Mouse (Mus musculus): ENCODE results near the gene Oser1.

DNA sequence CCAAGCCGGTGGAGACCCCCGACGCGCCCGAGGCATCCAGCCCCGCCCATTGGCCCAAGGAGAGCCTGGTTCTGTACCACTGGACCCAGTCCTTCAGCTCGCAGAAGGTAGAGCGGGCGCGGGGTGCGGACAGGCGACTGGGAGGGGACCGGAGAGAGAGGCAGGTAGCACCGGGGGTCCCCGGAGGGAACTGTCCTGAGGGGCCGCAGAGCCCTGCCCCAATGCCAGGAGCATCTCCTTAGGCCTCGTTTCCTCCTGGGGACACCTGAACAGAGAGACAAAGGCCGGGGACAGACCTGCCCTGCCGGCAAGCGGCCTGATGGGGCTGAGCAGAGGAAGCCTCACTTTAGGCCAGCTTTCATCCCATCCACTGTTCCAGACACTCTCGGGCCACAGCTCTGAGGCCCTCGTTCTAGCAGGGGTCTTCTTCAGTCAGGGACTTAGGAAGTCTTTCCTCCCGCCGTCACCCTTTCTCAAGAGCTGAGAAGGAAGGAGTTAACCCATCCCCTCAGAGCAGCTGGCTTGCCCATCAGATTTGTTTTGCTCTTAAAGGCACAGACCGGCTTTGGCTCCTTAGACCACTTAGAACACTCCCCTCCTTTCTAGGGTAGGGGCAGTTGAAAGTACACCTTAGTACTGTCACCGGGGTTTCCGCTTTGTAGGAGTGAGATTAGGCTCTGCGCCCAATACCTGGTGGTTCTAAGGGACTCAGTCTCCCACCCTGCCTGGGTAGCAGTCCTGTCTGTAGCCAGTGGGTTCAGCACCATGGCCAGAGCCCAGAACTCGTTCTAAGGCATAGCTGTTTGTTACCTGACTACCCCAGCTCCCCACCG is 14.3 kb upstream of the Oser1 start:
- TF ChIP-seq ZNF384 (IDR thresholded peaks at IDR 0.05; ENCODE audit: low read depth, low read length) (no peak), POLR2A (IDR thresholded peaks at IDR 0.05; ENCODE audit: low read depth, low read length) (no peak), MAX (IDR thresholded peaks at IDR 0.05; ENCODE audit: low read length) (no peak), CTCF (conservative IDR thresholded peaks at IDR 0.05 in 1 of 2, IDR thresholded peaks at IDR 0.05 in 1 of 2; ENCODE audit: low read depth in 2 of 2, low read length in 2 of 2) (no peak), UBTF (IDR thresholded peaks at IDR 0.05; ENCODE audit: low read depth, low read length) (no peak), ZC3H11A (IDR thresholded peaks at IDR 0.05; ENCODE audit: low read depth, low read length) (no peak), TCF12 (IDR thresholded peaks at IDR 0.05; ENCODE audit: low read depth, low read length) (no peak)

Data from CH12.LX (cell line).